Mouse (Mus musculus): ENCODE measurements around the gene Hyal1. TPM values are rescaled to one million over a fixed set of nuclear protein-coding genes. Genes with fewer than 3 reads are reported as not detected.

Gene Hyal1
- polyA plus RNA-seq, 1 experiment from 2014 or later = 6.6 TPM

GRCm38 (mm10) chr9:107543299-107543698 is 33.4 kb upstream of the Hyal1 start:
- Histone ChIP-seq H3K27ac (no peak overlapping the region; the same call in 1 of the 2 replicates), H3K4me3 (peak overlapping the region; percentile 73), H3K4me1 (replicated peaks) (peaks cover 57% of the 10 kb centered on the region), H3K36me3 (peaks cover 47% of the 10 kb centered on the region), H3K9me3 (no peaks in the 10 kb centered on the region), H3K27me3 (ENCODE audit: insufficient read depth, poor library complexity, severe bottlenecking) (peaks cover 10% of the 10 kb centered on the region)
- no peak for DNase-seq (ENCODE audit: low spot score)
- WGBS = 86% methylated on average over 11 of the region's 11 CpGs

GRCm38 (mm10) chr9:107544196-107544700 is 32.5 kb upstream of the Hyal1 start:
- WGBS = 95% methylated on average over 17 of the region's 17 CpGs
- Histone ChIP-seq H3K4me1 (replicated peaks) (peaks cover 57% of the 10 kb centered on the region), H3K9me3 (no peaks in the 10 kb centered on the region), H3K36me3 (peaks cover 37% of the 10 kb centered on the region), H3K27me3 (ENCODE audit: insufficient read depth, poor library complexity, severe bottlenecking) (peaks cover 20% of the 10 kb centered on the region), H3K4me3 (no peak overlapping the region), H3K27ac (no peak overlapping the region)
- DNase-seq (ENCODE audit: low spot score) = no peak

GRCm38 (mm10) chr9:107544729-107545128 is 32.0 kb upstream of the Hyal1 start:
- peaks cover 57% of the 10 kb centered on the region for H3K4me1 ChIP-seq (replicated peaks)
- WGBS = 95% methylated on average over 12 of the region's 12 CpGs
- no peak overlapping the region for H3K27ac ChIP-seq

GRCm38 (mm10) chr9:107545199-107545598 is 31.5 kb upstream of the Hyal1 start:
- 84% methylated on average over 10 of the region's 10 CpGs for WGBS
- DNase-seq (ENCODE audit: low spot score) = no peak
- H3K27ac ChIP-seq = no peak overlapping the region
- no peak overlapping the region for H3K4me3 ChIP-seq
- H3K27me3 ChIP-seq (ENCODE audit: insufficient read depth, poor library complexity, severe bottlenecking) = peaks cover 29% of the 10 kb centered on the region
- peaks cover 57% of the 10 kb centered on the region for H3K4me1 ChIP-seq (replicated peaks)
- H3K9me3 ChIP-seq = no peaks in the 10 kb centered on the region
- peaks cover 28% of the 10 kb centered on the region for H3K36me3 ChIP-seq

More at GRCm38 (mm10) chr9:107544729-107545128, 32.0 kb upstream of the Hyal1 start:
- peaks cover 25% of the 10 kb centered on the region for H3K27me3 ChIP-seq (ENCODE audit: insufficient read depth, poor library complexity, severe bottlenecking)
- H3K36me3 ChIP-seq = peaks cover 32% of the 10 kb centered on the region
- no peak for DNase-seq (ENCODE audit: low spot score)
- H3K9me3 ChIP-seq = no peaks in the 10 kb centered on the region
- no peak overlapping the region for H3K4me3 ChIP-seq

- H3K9me3 ChIP-seq = no peaks in the 10 kb centered on the region
- no peak overlapping the region for H3K4me3 ChIP-seq
- H3K4me1 ChIP-seq (replicated peaks) = peaks cover 60% of the 10 kb centered on the region
- peak; percentile 79 for DNase-seq (ENCODE audit: low spot score)
- WGBS = 9% methylated on average over 3 of the region's 3 CpGs
- peaks cover 24% of the 10 kb centered on the region for H3K36me3 ChIP-seq
- peaks cover 33% of the 10 kb centered on the region for H3K27me3 ChIP-seq (ENCODE audit: insufficient read depth, poor library complexity, severe bottlenecking)
- H3K27ac ChIP-seq = no peak overlapping the region
Observed at GRCm38 (mm10) chr9:107545602-107546001, 31.1 kb upstream of the Hyal1 start.

GRCm38 (mm10) chr9:107547026-107547425 is 29.7 kb upstream of the Hyal1 start, which contains the start of gene Zmynd10:
Zmynd10 (plus strand) TSS chr9:107547298.
- WGBS = 4% methylated on average over 20 of the region's 20 CpGs
- peak; percentile 87 for DNase-seq (ENCODE audit: low spot score)

GRCm38 (mm10) chr9:107547957-107548356 is 28.8 kb upstream of the Hyal1 start:
- H3K4me3 ChIP-seq = peak overlapping the region; percentile 42; the same call in 1 of the 2 replicates
- 78% methylated on average over 5 of the region's 5 CpGs for WGBS
- H3K27me3 ChIP-seq (ENCODE audit: insufficient read depth, poor library complexity, severe bottlenecking) = peaks cover 57% of the 10 kb centered on the region
- peaks cover 60% of the 10 kb centered on the region for H3K4me1 ChIP-seq (replicated peaks)
- H3K9me3 ChIP-seq = no peaks in the 10 kb centered on the region
- DNase-seq (ENCODE audit: low spot score) = no peak
- no peak overlapping the region for H3K27ac ChIP-seq
- H3K36me3 ChIP-seq = peaks cover 24% of the 10 kb centered on the region

More at GRCm38 (mm10) chr9:107547026-107547425, 29.7 kb upstream of the Hyal1 start, which contains the start of gene Zmynd10:
- H3K27me3 ChIP-seq (ENCODE audit: insufficient read depth, poor library complexity, severe bottlenecking) = peaks cover 48% of the 10 kb centered on the region
- peak within 1 kb of the TSS; percentile 46; the same call in 1 of the 2 replicates for H3K27ac ChIP-seq
- peaks cover 24% of the 10 kb centered on the region for H3K36me3 ChIP-seq
- peak within 1 kb of the TSS; percentile 42 for H3K4me3 ChIP-seq
- H3K9me3 ChIP-seq = no peaks in the 10 kb centered on the region
- peaks cover 60% of the 10 kb centered on the region for H3K4me1 ChIP-seq (replicated peaks)

- peaks cover 61% of the 10 kb centered on the region for H3K4me1 ChIP-seq (replicated peaks)
- peaks cover 63% of the 10 kb centered on the region for H3K27me3 ChIP-seq (ENCODE audit: insufficient read depth, poor library complexity, severe bottlenecking)
- no peak overlapping the region for H3K4me3 ChIP-seq
- no peaks in the 10 kb centered on the region for H3K9me3 ChIP-seq
- H3K27ac ChIP-seq = no peak overlapping the region
- no peak for DNase-seq (ENCODE audit: low spot score)
- peaks cover 17% of the 10 kb centered on the region for H3K36me3 ChIP-seq
- 89% methylated on average over 10 of the region's 10 CpGs for WGBS
Observed at GRCm38 (mm10) chr9:107548820-107549219, 27.9 kb upstream of the Hyal1 start.

GRCm38 (mm10) chr9:107549297-107550074 is 27.2 kb upstream of the Hyal1 start:
- H3K4me1 ChIP-seq (replicated peaks) = peaks cover 66% of the 10 kb centered on the region
- no peak overlapping the region for H3K27ac ChIP-seq
- H3K36me3 ChIP-seq = peaks cover 10% of the 10 kb centered on the region
- 83% methylated on average over 20 of the region's 20 CpGs for WGBS
- no peaks in the 10 kb centered on the region for H3K9me3 ChIP-seq
- no peak overlapping the region for H3K4me3 ChIP-seq
- peaks cover 63% of the 10 kb centered on the region for H3K27me3 ChIP-seq (ENCODE audit: insufficient read depth, poor library complexity, severe bottlenecking)
- DNase-seq (ENCODE audit: low spot score) = no peak

- Histone ChIP-seq H3K27me3 (ENCODE audit: insufficient read depth, poor library complexity, severe bottlenecking) (peaks cover 63% of the 10 kb centered on the region), H3K27ac (peak overlapping the region; percentile 87), H3K4me3 (peak overlapping the region; percentile 61), H3K4me1 (replicated peaks) (peaks cover 69% of the 10 kb centered on the region), H3K9me3 (no peaks in the 10 kb centered on the region), H3K36me3 (no peaks in the 10 kb centered on the region)
- WGBS = 22% methylated on average over 23 of the region's 23 CpGs
- DNase-seq (ENCODE audit: low spot score) = no peak
Observed at GRCm38 (mm10) chr9:107550491-107551116, 26.1 kb upstream of the Hyal1 start.

GRCm38 (mm10) chr9:107551117-107551889 is 25.4 kb upstream of the Hyal1 start, which contains the start of gene Rassf1:
Rassf1 (plus strand) TSS chr9:107551555.
- peaks cover under 1% of the 10 kb centered on the region; the same call in 1 of the 2 replicates for H3K36me3 ChIP-seq
- H3K27ac ChIP-seq = peak within 1 kb of the TSS; percentile 87
- peak; percentile 74 for DNase-seq (ENCODE audit: low spot score)
- peak within 1 kb of the TSS; percentile 61 for H3K4me3 ChIP-seq
- WGBS = under 1% methylated on average over 63 of the region's 63 CpGs
- H3K27me3 ChIP-seq (ENCODE audit: insufficient read depth, poor library complexity, severe bottlenecking) = peaks cover 63% of the 10 kb centered on the region
- peaks cover 73% of the 10 kb centered on the region for H3K4me1 ChIP-seq (replicated peaks)
- no peaks in the 10 kb centered on the region for H3K9me3 ChIP-seq

- WGBS = 5% methylated on average over 8 of the region's 8 CpGs
- H3K9me3 ChIP-seq = no peaks in the 10 kb centered on the region
- H3K27ac ChIP-seq = peak overlapping the region; percentile 87
- peaks cover 7% of the 10 kb centered on the region for H3K36me3 ChIP-seq
- H3K27me3 ChIP-seq (ENCODE audit: insufficient read depth, poor library complexity, severe bottlenecking) = peaks cover 63% of the 10 kb centered on the region
- H3K4me1 ChIP-seq (replicated peaks) = peaks cover 73% of the 10 kb centered on the region
- no peak for DNase-seq (ENCODE audit: low spot score)
- H3K4me3 ChIP-seq = peak overlapping the region; percentile 61
Observed at GRCm38 (mm10) chr9:107551890-107552355, 24.8 kb upstream of the Hyal1 start.
